Mouse (Mus musculus) regulatory T cell (primary cell): ENCODE measurements around the gene Thpo.

Source experiments
- in situ Hi-C: fragments of 300-600 bp; cut with MboI, MseI; formaldehyde crosslinking; loops from one replicate; pipeline ENCODE4 v1.15.1; 2025; ENCODE audit warnings: high pct_unique_total_duplicates

Gene Thpo

DNA sequence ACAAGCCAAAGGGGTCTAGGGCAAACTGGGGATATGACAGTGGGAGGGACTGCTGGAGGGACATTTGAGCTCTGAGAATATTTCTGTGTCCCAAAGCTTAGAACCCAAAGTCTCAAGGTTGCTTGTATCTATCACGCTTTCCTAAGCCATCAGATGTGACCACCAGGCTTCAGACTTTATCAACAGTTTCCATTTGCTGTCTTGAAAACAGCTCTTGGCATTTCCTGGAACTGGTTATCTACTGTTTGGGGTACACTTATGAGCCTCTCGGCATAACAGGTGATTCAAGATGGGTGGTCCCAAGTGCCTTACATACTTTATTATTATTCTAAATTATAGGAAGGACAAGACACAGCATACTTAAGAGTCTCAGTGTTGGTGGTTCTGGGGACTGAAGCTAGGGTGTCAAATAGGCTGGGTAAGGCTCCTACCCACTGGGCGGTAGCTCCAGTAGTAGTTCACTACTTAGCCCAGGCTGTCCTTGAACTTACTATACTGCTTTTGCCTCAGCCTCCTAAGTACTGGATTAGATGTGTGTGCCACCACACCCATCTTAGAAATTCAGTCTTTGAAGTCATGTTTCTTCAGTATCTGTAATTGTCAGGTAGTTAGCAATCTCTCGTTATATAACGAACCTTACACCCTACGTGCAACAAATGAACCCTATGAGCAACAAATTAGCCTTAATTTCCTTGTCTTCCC lies 30.5 kb downstream of the Thpo start:
- in situ Hi-C loops, result no loop called here

DNA sequence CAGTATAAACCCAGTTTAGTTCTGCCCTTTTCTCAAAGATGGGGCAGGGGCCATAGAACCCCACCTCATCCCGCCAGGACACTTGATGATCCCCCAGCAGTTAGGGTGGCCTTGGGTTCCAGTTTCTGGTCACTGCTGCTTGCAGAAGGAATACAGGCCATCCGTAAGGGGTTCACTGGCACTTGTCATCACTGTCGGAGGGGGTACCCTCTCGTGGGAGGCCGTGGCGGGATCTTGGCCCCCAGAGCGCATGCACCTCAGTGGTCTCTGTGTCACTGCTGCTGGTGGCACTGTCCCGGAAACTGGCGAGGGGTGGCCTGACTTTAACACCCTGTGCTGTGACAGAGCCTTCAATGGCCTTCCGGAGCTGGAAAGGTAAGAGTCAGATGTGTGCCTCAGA lies 31.2 kb downstream of the Thpo start:
- in situ Hi-C loops, result no loop called here

DNA sequence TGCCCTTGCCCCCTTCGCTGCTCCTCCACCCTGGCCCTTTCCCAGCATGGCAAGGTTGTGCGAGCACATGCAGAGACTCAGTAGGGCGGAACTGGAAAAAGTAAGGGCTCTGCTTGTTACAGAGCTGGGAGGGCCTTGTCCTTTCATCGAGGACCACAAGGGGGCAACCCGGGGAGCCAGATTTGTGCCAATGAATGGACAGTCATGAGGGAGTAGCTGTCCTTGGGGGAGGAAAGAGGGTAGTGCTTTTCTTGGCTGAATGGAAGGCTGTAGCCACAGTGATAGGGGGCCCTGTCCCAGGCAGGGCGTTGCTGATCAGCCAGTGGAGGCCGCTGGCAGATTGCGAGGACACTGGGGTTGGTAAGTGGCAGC lies 31.8 kb downstream of the Thpo start:
- in situ Hi-C loops, result no loop called here

DNA sequence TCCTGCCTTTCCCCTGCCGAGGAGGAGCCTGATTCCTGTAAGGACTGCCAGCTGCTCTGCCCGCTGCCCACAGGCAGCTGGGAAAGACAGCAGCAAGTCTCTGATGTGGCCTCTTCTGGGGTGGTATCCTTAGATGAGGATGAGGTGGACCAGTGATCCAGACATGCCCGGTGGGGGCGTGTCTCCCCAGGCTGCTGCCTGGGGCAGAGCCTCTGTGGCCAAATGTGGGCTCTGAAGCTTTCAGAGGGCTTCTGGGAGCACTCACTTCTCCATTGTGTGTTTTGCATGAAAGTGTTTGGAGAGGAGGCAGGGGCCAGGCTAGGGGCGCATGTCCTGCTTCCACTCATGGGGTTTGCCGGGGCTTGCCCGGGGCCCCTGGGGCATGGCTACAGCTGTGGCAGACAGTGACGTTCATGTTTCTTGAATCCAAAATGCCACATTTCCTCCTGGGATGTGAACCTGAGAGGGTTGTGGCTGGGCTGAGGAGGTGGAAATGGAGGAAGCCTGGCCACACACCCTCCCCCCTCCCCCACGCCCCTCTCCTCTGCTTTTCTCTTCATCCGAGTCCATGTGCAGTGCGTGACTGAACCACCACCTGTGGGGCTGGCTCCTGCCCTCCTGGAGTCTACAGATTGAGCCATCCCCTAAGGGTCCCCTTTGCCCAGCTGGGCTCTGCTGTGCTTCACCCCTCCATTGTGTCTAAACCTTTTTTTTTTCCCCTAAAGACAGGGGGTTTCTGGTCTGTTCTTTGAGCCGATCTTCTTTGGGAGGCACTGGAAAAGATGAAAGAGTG lies 32.4 kb downstream of the Thpo start:
- in situ Hi-C loops, result no loop called here

DNA sequence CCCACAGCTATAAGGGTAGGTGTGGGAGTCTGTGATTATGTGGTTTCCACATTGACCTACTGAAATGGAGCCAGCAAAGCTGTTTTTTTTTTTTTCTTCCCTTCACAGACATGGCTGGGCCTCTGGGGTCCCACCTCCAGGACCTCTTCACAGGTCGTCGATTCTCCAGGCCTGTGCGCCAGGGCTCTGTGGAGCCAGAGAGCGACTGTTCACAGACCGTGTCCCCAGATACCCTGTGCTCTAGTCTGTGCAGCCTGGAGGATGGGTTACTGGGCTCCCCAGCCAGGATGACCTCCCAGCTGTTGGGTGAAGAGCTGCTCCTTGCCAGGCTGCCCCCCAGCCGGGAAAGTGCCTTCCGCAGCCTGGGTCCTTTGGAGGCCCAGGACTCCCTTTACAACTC lies 33.0 kb downstream of the Thpo start:
- in situ Hi-C loops, result no loop called here

DNA sequence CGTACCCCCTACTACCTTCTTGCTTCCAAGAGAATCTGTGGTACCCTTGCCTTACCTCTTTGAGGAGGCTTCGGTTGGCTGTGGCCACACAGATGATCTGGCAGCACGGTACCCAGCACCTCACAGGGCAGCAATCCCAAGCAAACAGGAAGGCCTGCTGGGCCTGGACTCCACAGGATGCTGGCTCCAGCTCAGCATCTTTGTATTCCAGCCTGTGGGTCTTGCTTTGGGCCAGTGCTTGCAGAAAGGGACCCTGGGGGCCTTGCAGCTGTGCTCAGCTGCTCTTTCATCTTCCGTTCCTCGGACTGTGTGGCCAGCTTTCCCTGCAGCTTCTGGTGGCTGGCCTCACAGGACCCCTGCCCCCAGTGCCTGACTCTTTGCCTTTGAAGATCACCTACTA lies 34.3 kb downstream of the Thpo start:
- in situ Hi-C loops, result no loop called here

DNA sequence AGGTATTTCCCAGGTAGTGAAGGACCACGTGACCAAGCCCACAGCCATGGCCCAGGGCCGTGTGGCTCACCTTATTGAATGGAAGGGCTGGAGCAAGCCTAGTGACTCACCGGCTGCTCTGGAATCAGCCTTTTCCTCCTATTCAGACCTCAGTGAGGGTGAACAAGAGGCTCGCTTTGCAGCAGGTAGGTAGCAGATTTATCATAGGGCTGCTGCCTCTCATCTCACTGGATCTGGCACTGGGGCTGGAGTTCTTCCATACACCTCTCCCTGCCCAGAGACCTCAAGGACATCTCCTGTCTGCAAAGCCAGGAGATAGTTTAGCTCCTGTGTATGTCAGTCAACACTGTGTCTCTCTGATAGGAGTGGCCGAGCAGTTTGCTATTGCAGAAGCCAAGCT lies 35.0 kb downstream of the Thpo start:
- in situ Hi-C loops, result loop anchor here (25.0 kb wide), 1 partner anchor 1563 kb away; the partner anchor contains the start of gene Tra2b

DNA sequence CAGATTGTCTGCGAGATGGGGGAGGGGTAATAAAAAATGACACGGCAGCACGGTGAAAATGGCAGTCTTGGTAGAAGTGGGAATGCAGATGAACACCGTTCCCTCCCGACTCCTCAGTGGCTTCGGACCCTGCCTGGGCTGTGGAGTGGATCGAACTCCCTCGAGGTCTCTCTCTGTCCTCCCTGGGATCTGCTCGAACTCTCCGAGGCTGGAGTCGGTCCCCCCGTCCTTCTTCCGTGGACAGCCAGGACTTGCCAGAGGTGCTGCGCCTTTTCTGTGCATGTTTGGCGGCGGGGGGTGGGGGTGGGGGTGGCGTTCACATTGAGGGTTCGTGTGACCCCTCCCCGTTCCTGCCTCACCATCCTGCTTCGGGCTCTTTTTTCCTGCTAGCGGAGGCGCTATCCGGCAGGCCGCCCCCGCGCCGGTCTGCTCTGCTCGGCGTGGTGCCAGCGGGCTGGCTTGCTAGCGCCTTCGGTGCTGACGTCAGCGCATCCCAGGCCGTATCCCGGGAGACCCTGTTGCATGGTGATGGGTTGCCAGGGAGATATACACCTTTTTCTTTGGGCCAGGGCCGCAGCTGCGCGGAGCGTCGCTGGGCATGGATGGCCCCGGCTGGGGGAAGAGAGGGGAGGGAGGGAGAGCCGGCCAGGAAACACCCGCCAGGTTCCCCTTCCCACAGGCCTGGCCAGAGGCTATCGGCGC lies 38.5 kb downstream of the Thpo start:
- in situ Hi-C loops, result loop anchor here (25.0 kb wide), 1 partner anchor 1567 kb away; the partner anchor contains the start of gene Tra2b

DNA sequence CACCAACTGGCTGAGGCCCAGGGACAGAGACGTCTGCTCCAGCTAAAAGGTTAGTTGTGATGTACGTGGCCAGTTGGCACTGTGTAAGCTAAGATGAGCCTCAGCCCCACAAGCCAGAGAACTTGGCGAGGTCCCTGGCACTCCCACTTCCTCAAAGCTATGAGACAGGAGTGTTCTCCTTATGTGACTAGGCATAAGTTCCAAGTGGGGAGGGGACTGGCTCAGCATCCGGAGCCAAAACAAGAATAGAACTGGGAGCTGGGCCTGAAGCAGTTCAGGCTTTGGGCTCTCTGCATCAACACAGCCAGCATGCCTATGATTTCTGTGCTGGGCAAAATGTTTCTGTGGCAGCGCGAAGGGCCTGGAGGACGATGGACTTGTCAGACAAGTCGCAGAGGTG lies 39.5 kb downstream of the Thpo start:
- in situ Hi-C loops, result loop anchor here (25.0 kb wide), 1 partner anchor 1568 kb away; the partner anchor contains the start of gene Tra2b

DNA sequence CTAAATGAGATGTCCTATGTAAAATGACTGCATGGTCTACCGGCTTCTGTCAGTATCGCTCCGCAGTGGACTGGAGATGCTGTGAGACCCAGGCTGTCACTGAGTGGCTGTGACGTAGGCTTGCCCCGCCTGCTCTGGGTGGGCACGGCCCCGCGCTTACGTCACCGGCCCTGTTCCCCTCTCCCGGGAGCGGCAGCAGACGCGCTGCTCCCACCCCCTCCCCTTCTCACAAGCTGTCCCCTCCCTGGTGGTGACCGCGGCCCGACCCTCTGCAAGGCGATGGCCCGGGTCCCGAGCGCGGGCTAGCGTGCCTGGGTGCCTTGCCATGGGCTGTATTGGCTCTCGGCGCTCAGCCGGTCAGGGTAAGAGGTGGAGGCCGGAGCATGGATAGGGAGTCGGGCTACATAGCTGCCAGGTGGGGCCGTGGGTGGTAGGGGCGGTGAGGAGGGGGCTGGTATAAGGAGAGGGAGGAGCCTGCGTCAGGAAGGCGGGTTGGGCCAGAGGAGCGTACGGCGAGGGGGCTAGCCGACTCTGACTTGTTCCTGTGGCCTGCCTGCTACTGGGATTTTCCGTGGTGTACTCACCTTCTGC lies 41.1 kb downstream of the Thpo start, which contains the start of gene Fam131a:
Gene Fam131a, plus strand, starts transcription at position 131 of the 591 bp plus-strand sequence.
- in situ Hi-C loops, result loop anchor here (25.0 kb wide), 1 partner anchor 1569 kb away; the partner anchor contains the start of gene Tra2b

DNA sequence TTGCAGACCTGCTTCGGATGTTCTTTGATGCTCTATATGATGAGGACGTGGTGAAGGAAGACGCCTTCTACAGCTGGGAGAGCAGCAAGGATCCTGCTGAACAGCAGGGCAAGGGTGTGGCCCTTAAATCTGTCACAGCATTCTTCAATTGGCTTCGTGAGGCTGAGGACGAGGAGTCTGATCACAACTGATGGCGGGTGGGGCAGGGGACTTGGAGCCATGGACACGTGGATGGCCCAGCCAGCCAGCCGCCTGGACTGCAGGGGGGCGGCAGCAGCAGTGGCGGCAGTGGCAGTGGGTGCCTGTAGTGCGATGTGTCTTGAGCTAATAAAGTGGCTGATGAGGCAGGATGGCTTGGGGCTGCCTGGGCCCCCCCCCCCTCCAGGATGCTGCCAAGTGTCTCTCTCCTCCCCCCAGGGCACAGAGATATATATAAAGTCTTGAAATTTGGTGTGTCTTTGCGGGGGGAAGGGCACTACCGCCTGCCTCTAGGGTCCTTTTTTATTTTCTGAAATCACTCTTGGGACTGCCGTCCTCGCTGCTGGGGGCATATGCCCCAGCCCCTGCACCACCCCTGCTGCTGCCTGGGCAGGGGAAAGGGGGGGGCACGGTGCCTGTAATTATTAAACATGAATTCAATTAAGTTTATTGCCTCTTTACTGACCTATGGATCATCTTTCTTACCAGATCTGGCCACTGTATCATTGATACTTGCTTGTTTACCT lies 41.9 kb downstream of the Thpo start:
- in situ Hi-C loops, result loop anchor here (25.0 kb wide), 1 partner anchor 1570 kb away; the partner anchor contains the start of gene Tra2b

DNA sequence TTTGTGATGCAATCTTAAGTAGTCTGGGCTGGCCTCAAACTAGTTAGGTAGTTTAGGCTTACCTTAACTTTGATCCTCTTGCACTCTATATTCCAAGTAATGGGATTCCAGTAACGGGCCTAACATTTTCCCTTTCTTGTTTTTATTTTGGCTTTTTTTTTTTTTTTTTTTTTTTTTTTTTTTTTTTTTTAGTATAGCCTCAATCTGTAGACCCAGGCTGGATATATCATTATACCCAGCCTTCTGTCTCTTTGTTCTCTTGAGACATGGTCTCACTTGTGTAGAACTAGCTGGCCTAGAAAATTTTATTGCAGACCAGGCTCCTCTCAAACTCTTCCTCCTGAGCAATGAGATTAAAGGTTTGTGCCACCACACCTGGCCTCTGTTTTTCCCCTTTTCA lies 42.7 kb downstream of the Thpo start:
- in situ Hi-C loops, result loop anchor here (25.0 kb wide), 1 partner anchor 1571 kb away; the partner anchor contains the start of gene Tra2b

DNA sequence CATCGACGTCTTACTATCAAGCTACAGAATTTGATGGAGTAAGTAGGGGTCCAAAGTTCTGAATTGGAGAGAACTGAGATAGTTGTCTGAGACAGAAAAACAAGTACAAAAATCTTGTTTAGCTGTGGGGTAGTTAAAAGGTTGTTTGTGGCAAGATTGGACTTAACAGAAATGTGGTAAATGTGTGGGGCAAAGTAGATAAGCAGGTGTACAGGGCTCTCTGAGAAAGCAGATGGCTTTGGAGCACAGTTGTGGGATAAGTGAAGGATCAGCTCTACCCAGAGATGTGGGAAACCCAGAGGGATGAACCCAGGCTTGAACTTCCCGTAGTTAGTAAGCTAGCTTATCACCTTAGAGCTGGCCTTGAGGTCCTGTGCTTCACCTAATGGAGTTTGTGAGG lies 43.5 kb downstream of the Thpo start:
- in situ Hi-C loops, result loop anchor here (25.0 kb wide), 1 partner anchor 1572 kb away; the partner anchor contains the start of gene Tra2b

DNA sequence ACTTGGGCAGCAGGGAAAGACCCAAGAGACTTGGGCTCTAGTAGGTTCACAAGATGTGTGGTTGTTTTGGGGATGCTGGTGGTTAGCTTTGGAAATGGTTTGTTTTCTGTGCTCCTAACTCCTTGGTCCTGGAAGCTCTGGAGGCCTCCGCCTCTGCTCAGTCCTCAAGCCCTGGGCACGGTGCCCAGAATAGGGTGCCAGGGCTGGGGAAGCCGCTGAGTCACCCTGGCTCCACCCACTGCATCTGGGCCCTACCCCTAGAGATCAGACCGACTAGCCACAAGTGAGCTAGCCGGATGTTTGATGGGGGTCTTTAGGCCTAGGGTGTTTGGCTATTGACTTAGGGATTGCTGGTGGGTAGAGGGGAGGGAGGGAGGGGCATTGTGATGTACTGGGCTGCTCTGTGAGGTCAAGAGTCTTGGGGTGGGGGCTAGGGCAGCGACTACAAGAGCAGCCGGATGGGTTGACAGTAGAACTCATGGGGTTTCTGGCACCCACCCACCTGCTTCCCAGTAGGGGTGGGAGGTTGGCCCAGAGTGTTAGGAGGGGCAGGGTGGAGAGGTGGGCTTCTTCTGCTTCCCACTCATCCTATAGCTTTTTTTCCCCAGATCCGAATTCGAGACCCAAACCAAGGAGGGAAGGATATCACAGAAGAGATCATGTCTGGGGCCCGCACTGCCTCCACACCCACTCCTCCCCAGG lies 56.2 kb downstream of the Thpo start:
- in situ Hi-C loops, result loop anchor here (10.0 to 25.0 kb wide), 2 partner anchors 133 to 1584 kb away; partner anchors contain the start of genes Abcf3 and Tra2b

DNA sequence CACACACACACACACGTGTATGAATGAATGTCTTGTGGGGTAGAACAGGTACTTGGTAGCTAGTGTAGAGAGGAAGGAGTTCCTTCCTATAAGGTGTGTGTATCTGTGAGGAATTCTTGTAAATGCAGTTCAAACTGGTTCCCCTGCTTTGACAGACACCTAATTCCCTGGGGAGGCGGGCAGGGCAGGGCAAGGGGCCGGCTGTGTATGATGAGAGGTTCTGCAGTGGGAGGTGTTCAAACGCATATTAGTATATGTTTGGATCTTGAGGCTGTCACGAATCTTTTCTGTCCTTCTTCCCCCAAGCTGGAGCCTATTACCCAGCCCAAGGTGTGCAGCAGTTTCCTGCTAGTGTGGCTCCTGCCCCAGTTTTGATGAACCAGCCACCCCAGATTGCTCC lies 56.9 kb downstream of the Thpo start:
- in situ Hi-C loops, result loop anchor here (10.0 to 25.0 kb wide), 2 partner anchors 133 to 1585 kb away; partner anchors contain the start of genes Abcf3 and Tra2b

DNA sequence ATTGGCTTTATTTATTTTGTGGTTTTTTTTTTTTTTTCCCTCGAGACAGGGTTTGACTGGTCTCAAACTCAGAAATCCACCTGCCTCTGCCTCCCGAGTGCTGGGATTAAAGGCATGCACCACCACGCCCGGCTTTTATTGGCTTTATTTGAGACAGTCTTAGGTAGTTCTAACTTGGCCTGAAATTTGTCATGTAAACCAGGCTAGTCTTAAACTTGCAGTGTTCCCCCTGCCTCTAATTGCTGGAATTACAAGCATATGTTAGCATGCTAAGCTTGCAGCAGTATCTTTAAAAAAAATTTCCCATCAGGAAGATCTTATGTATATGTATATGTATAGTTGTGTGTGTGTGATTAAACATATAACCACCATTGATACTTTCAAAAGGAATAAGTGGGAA lies 57.6 kb downstream of the Thpo start:
- in situ Hi-C loops, result loop anchor here (10.0 to 25.0 kb wide), 2 partner anchors 132 to 1586 kb away; partner anchors contain the start of genes Abcf3 and Tra2b

DNA sequence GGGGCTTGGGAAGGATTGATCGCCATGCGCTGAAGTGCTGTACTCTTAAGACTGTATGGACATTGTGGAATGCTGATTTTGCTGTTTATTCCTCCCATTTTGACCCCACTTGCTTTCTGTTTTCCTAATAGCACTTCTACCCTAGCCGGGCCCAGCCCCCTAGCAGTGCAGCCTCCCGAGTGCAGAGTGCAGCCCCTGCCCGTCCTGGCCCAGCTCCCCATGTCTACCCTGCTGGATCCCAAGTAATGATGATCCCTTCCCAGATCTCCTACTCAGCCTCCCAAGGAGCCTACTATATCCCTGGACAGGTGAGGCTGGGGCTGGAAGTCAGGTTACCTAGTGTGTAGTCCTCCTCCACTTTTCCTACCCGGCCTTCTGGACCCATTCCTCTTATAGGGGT lies 59.1 kb downstream of the Thpo start:
- in situ Hi-C loops, result loop anchor here (10.0 to 25.0 kb wide), 2 partner anchors 130 to 1587 kb away; partner anchors contain the start of genes Abcf3 and Tra2b
